Mouse (Mus musculus) testis, adult 2 months (tissue): ENCODE measurements around the gene Serpinf1.
"Not testable (repeated sequence)": the region's sequence is repeated elsewhere in the genome, so short reads cannot be mapped to it uniquely, and the experiment has no call there.

Source experiments
- CTCF ChIP-seq: fragments of 200-500 bp; IDR thresholded peaks from 2 replicates; pipeline ENCODE4 v1.5.1; 2012; ENCODE audit warnings: low read depth, mild to moderate bottlenecking, inconsistent platforms, low read length, moderate library complexity; ENCODE audit not compliant: control insufficient read depth, insufficient read depth, insufficient replicate concordance
- POLR2A ChIP-seq: fragments of 200-500 bp; IDR thresholded peaks from 2 replicates; pipeline ENCODE4 v1.6.1; 2012; ENCODE audit warnings: low read depth, mild to moderate bottlenecking, inconsistent platforms, low read length, moderate library complexity; ENCODE audit not compliant: control insufficient read depth

DNA sequence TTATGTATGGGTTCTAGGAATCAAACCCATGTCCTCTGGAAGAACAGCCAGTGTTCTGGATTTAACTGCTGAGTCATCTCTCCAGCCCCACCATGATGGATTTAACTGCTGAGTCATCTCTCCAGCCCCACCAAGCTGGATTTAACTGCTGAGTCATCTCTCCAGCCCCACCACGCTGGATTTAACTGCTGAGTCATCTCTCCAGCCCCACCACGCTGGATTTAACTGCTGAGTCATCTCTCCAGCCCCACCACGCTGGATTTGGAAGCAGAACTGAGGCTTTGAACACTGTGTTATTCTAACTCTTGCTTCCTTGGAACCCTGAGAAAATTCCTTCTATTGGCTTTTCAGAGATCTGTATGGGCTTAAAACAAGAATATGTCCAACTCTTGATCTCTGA is 39.0 kb downstream of the Serpinf1 start:
- TF ChIP-seq POLR2A, CTCF: not testable (repeated sequence)
